Mouse (Mus musculus) cerebellum, adult 2 months (tissue): ENCODE data around the gene Hmmr. TPM values are rescaled to one million over a fixed set of nuclear protein-coding genes. Genes with fewer than 3 reads are reported as not detected.

Source experiments
- DNase-seq, 2 experiments: peaks; one replicate each; pipeline ENCODE4 v3.0.0; 2021
- H3K27ac ChIP-seq: fragments of 200-500 bp; 2 replicates; pipeline ENCODE4 v1.5.1; 2012; ENCODE audit warnings: low read length, control low read depth, inconsistent platforms; ENCODE audit not compliant: insufficient read depth
- H3K27me3 ChIP-seq: fragments of 200-500 bp; 2 replicates; pipeline ENCODE4 v1.6.1; 2012; ENCODE audit warnings: inconsistent platforms, mild to moderate bottlenecking, low read length, moderate library complexity; ENCODE audit not compliant: control insufficient read depth, insufficient read depth
- H3K4me1 ChIP-seq: fragments of 200-500 bp; 2 replicates; pipeline ENCODE4 v1.6.1; 2011; ENCODE audit warnings: low read length; ENCODE audit not compliant: control insufficient read depth, insufficient read depth
- H3K4me3 ChIP-seq: fragments of 200-500 bp; replicated peaks from 2 replicates; pipeline ENCODE3; 2011; ENCODE audit warnings: mild to moderate bottlenecking, low read depth, low read length, control low read depth; ENCODE audit not compliant: insufficient read depth
- CTCF ChIP-seq: fragments of 200-500 bp; IDR thresholded peaks from 2 replicates; pipeline ENCODE4 v1.5.1; 2011; ENCODE audit warnings: low read depth, mild to moderate bottlenecking, control low read depth, low read length, moderate library complexity, borderline replicate concordance; ENCODE audit not compliant: insufficient read depth
- POLR2A ChIP-seq: fragments of 200-500 bp; IDR thresholded peaks from 2 replicates; pipeline ENCODE4 v1.6.1; 2011; ENCODE audit warnings: low read length, control low read depth, borderline replicate concordance; ENCODE audit not compliant: insufficient read depth
- WGBS: fragments of 180-500 bp; shearing (Covaris S2); methylation state at CpG from one replicate; pipeline ENCODE4 v1.1.7; 2018; 5-methylcytosine and 5-hydroxymethylcytosine counted together
- polyA plus RNA-seq: library from polyadenylated mRNA; depleted of rRNA; stranded (reverse); fragments of >200 nt; gene quantifications from 2 replicates; pipeline ENCODE4 v1.2.3, GENCODE M21; 2012; rRNA removed

The Hmmr gene
- 0.08 and 0.13 TPM in 2 replicates for polyA plus RNA-seq

GRCm38 (mm10) chr11:40733339-40734174 lies at the start of gene Hmmr, which contains the start of gene Nudcd2:
Gene Hmmr (minus strand): TSS chr11:40733422.
Gene Nudcd2 (plus strand): TSS chr11:40733667.
- Histone ChIP-seq H3K4me3 (peak within 1 kb of the TSS; percentile 63), H3K27me3 (no peaks in the 10 kb centered on the region), H3K27ac (0 out of 2 replicates have a peak within 1 kb of the TSS, but pooled peaks have one; percentile 6), H3K4me1 (0 out of 2 replicates have a peak, but pooled peaks cover 2% of the 10 kb centered on the region)
- TF ChIP-seq CTCF (no peak), POLR2A (peak; percentile 54; the same call in 1 of the 2 replicates)
- peak; percentile 94 to 97 for DNase-seq
- WGBS: under 1% methylated on average over 52 of the region's 52 CpGs

DNA sequence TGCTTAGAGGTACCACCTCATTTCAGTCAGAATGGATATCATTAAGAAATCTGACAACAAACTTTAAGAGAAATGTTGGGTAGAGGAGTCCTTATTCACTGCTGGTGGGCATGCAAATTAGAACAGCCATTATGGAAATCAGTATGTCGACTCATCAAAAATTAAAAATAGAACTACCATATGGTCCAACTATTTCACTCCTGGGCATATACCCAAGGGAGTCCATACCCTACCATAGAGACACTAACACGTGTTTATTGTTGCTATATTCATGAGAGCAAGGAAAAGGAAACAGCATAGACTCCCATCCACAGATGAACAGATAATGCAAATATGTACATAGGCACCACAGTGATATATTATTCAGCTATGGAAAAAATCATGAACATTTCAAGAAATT lies 48.6 kb upstream of the Hmmr start:
- H3K27me3 ChIP-seq: no peaks in the 10 kb centered on the region
- 12% methylated on average over 2 of the region's 2 CpGs for WGBS
- no peaks in the 10 kb centered on the region for H3K4me1 ChIP-seq
- no peak overlapping the region for H3K4me3 ChIP-seq
- TF ChIP-seq POLR2A (no peak), CTCF (no peak)
- no peak for DNase-seq
- no peak overlapping the region for H3K27ac ChIP-seq

DNA sequence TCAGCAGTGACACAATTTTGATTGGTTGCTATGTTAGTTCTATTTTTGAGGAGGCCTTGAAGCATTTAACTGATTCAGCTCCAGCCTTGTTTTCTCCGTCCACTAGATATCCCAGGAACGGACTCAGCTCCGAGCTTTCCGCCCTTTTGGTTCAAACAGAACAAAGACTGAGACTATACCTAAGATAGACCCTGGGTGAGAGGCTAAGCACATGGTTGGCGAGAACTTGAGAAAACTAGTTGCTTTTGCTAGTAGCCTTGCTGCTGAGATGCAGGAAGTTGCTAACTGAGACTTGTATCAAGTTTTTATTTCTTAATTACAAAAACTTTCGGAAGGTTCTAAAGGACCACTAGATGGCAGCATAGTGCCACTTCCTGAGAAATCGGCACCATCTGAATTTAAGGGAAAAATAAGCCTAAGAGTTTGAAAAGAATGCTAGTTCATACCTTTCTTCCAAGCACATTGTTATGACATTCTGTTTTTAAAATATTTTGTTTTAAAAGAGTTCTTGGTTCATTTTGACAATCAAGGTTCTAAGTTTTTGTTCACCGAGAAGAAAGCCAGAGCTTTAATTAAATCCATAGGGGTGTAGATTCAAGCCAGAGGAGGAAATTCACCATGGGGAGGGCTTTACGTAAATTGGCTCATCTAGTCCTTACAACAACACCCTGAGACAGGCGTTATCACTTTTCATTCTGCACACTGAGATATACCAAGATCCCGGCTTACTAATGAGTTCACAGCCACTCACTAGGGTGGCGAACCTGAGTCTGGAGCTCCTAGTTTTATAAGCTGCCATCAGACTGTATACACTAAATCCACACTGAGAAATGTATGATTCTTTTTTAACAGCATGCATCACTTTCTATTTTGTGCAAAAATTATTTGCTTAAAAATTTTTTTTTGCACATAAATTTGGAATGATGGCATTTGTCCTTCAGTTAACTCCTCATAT lies 42.4 kb upstream of the Hmmr start:
- 0 out of 2 replicates have a peak, but pooled peaks have one; percentile 21 for TF ChIP-seq CTCF
- no peak for TF ChIP-seq POLR2A
- 44% methylated on average over 12 of the region's 12 CpGs for WGBS
- no peaks in the 10 kb centered on the region for H3K4me1 ChIP-seq
- no peak overlapping the region for H3K4me3 ChIP-seq
- no peak for DNase-seq
- H3K27ac ChIP-seq: no peak overlapping the region
- no peaks in the 10 kb centered on the region for H3K27me3 ChIP-seq

GRCm38 (mm10) chr11:40764690-40765089 lies 31.5 kb upstream of the Hmmr start:
- Histone ChIP-seq H3K27me3 (no peaks in the 10 kb centered on the region), H3K27ac (no peak overlapping the region), H3K4me3 (no peak overlapping the region), H3K4me1 (peaks cover 5% of the 10 kb centered on the region; the same call in 1 of the 2 replicates)
- no peak for TF ChIP-seq CTCF
- no peak for DNase-seq
- WGBS: 87% methylated on average over 4 of the region's 4 CpGs

- Histone ChIP-seq H3K27me3 (no peaks in the 10 kb centered on the region), H3K4me3 (no peak overlapping the region), H3K27ac (no peak overlapping the region), H3K4me1 (peaks cover 6% of the 10 kb centered on the region; the same call in 1 of the 2 replicates)
- peak in 1 of 2 experiments; percentile 24 for DNase-seq
- TF ChIP-seq POLR2A: no peak
- peak; percentile 16; the same call in 1 of the 2 replicates for TF ChIP-seq CTCF
- 45% methylated on average over 2 of the region's 2 CpGs for WGBS
Measured at GRCm38 (mm10) chr11:40763395-40763794, 30.2 kb upstream of the Hmmr start.

DNA sequence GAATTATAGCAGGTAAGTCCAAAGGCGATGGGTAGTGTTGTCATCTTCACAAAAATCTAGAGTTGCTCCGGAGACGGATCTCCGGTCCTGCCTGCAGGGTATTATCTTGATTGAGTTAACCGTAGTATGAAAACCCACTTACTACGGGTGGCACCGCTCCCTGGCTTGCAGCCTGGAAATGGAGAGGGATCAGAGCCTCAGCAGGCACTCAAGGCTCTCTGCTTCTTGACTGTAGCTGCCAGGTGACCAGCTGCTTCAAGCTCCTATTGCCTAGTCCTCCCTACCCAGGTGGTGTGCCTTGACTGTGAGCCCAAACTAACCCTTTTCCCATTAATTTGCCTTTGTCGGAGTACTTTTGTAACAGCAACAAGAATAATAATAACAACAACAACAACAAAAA lies 26.7 kb upstream of the Hmmr start:
- TF ChIP-seq CTCF (no peak), POLR2A (no peak)
- 8% methylated on average over 8 of the region's 8 CpGs for WGBS
- no peak overlapping the region for H3K27ac ChIP-seq
- H3K4me3 ChIP-seq: no peak overlapping the region
- DNase-seq: peak; percentile 48 to 69
- H3K4me1 ChIP-seq: peaks cover 10% of the 10 kb centered on the region; the same call in 1 of the 2 replicates
- no peaks in the 10 kb centered on the region for H3K27me3 ChIP-seq

GRCm38 (mm10) chr11:40755968-40756367 lies 22.7 kb upstream of the Hmmr start:
- peaks cover 10% of the 10 kb centered on the region; the same call in 1 of the 2 replicates for H3K4me1 ChIP-seq
- no peaks in the 10 kb centered on the region for H3K27me3 ChIP-seq
- DNase-seq: no peak
- H3K27ac ChIP-seq: no peak overlapping the region
- no peak overlapping the region for H3K4me3 ChIP-seq
- WGBS: 92% methylated on average over 8 of the region's 8 CpGs
- TF ChIP-seq CTCF (no peak), POLR2A (no peak)
